Mouse (Mus musculus) hindbrain, postnatal 0 days (tissue): ENCODE results near the gene Zyx. TPM values are rescaled to one million over a fixed set of nuclear protein-coding genes. Genes with fewer than 3 reads are reported as not detected.

Source experiments
- ATAC-seq: fragments of 200-750 bp; cut with Nextera tagmentation; 2 replicates; pipeline ENCODE4 v1.8.0; 2017; ENCODE audit warnings: mild to moderate bottlenecking, moderate TSS enrichment, moderate library complexity
- DNase-seq: peaks from one replicate; pipeline ENCODE4 v3.0.0-alpha.2; 2015; ENCODE audit warnings: low spot score
- H3K27ac ChIP-seq: fragments of 300-500 bp; sonication (generic); 2 replicates; pipeline ENCODE4 v1.5.1; 2014; ENCODE audit warnings: mild to moderate bottlenecking
- H3K27me3 ChIP-seq: fragments of 300-500 bp; sonication (generic); 2 replicates; pipeline ENCODE4 v1.6.1; 2014; ENCODE audit warnings: low read length, mixed read lengths; ENCODE audit not compliant: insufficient read depth
- H3K36me3 ChIP-seq: fragments of 300-500 bp; sonication (generic); 2 replicates; pipeline ENCODE4 v1.6.1; 2014; ENCODE audit warnings: low read length, mixed read lengths; ENCODE audit not compliant: insufficient read depth
- H3K4me1 ChIP-seq: fragments of 300-500 bp; sonication (generic); 2 replicates; pipeline ENCODE4 v1.6.1; 2014; ENCODE audit warnings: antibody characterized with exemption, low read length, mixed read lengths; ENCODE audit not compliant: insufficient read depth
- H3K4me2 ChIP-seq: fragments of 300-500 bp; sonication (generic); 2 replicates; pipeline ENCODE4 v1.6.1; 2014; ENCODE audit warnings: low read depth, mild to moderate bottlenecking, low read length, moderate library complexity, mixed read lengths
- H3K4me3 ChIP-seq: fragments of 300-500 bp; sonication (generic); 2 replicates; pipeline ENCODE4 v1.5.1; 2014; ENCODE audit warnings: low read length
- H3K9ac ChIP-seq: fragments of 300-500 bp; sonication (generic); replicated peaks from 2 replicates; pipeline ENCODE4 v1.6.1; 2014; ENCODE audit warnings: mild to moderate bottlenecking, low read length, moderate library complexity, mixed read lengths
- H3K9me3 ChIP-seq: fragments of 300-500 bp; sonication (generic); 2 replicates; pipeline ENCODE4 v1.6.1; 2016; ENCODE audit warnings: low read length, mixed read lengths
- CTCF ChIP-seq: IDR thresholded peaks from 2 replicates; pipeline ENCODE4 v1.5.1; 2016; ENCODE audit warnings: antibody characterized with exemption, control low read depth, low read depth
- WGBS: fragments of 180-500 bp; shearing (Covaris S2); extraction: QIAGEN DNeasy Blood & Tissue Kit; methylation state at CpG from one replicate; pipeline ENCODE4 v1.1.7; 2014; 5-methylcytosine and 5-hydroxymethylcytosine counted together
- polyA plus RNA-seq: library from polyadenylated mRNA; unstranded; fragments of >200 nt; fragmentation: Nextera tagmentation; extraction: Ambion mirVana; gene quantifications from 2 replicates; pipeline ENCODE4 v1.2.1, GENCODE M21; 2015
- total RNA-seq: library from RNA; depleted of rRNA; stranded (reverse); fragments of >200 nt; gene quantifications from 2 replicates; pipeline ENCODE4 v1.2.3, GENCODE M21; 2014; rRNA removed

Gene Zyx
- total RNA-seq (62.6 and 63.9 TPM in 2 replicates), polyA plus RNA-seq (54.1 and 63.2 TPM in 2 replicates)

DNA sequence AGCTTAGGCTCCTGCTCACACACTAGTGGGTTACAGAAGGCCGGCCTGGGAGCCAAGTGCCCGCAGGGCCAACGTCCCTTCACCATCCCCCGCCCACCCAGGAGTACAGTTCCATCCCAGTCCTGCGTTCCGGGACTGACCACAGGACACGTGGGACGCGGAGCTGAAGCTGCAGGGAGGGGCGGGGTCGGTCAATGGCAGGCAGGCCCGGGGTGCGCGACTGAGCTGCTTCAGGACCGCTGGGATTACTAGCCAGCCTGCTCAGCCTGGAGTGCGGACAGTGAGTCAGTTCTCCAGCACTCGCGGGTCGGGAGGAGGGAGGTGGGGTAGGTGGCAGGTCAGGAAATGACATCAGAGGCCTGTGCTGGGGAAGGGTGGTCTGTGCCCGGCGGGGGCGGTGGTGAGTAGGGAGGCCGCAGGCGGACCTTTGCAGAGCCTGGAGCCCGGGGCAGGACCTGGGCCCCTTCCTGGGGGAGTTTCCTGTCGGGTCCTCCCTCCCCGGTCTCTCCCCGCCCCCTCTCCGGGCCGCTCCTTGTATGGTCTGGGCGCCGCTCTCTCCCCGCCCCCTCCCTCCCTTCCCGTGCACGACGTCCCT, at the start of gene Zyx:
Zyx (plus strand) TSS at position 205 of the 595 bp plus-strand sequence.
- H3K27ac ChIP-seq: peak within 1 kb of the TSS; percentile 89
- peak within 1 kb of the TSS; percentile 69 for H3K9ac ChIP-seq
- under 1% methylated on average over 23 of the region's 36 CpGs for WGBS
- peaks cover 2% of the 10 kb centered on the region; the same call in 1 of the 2 replicates for H3K36me3 ChIP-seq
- peak; percentile 95 for ATAC-seq
- peak within 1 kb of the TSS; percentile 62 for H3K4me3 ChIP-seq
- no peaks in the 10 kb centered on the region for H3K9me3 ChIP-seq
- no peaks in the 10 kb centered on the region for H3K27me3 ChIP-seq
- peak; percentile 89 for DNase-seq
- H3K4me1 ChIP-seq: peaks cover 16% of the 10 kb centered on the region
- peak within 1 kb of the TSS; percentile 84 for H3K4me2 ChIP-seq
- TF ChIP-seq CTCF: peak; percentile 56

DNA sequence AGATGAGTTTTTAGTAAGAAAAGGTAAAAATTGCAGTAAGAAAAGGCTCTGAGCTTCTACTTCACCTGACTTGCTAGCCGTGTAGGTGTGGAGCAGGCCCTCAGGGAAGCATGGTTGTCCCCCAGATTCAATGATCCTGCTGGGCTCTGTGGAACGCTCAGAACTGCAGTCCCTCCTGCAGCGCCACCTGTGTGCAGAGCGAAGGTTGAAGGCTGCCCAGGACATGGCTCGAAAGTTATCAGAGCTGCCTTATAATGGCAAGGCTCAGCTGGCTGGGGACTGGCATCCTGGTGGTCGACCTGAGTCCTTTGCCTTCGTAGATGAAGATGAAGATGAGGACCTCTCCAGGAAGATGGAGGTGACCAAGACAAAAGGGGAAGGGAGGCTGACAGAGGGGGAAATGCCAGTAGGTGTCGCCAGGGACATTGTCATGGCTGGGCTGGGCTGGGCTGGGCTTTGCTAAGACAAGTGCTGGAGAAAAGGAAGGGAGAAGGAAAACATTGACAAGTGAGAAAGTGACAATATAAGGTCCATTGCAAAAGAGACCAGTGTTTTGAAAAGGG, 39.5 kb upstream of the Zyx start:
- H3K36me3 ChIP-seq: peaks cover 8% of the 10 kb centered on the region; the same call in 1 of the 2 replicates
- ATAC-seq (no peak), DNase-seq (no peak)
- H3K27me3 ChIP-seq: no peaks in the 10 kb centered on the region
- H3K4me1 ChIP-seq: no peaks in the 10 kb centered on the region
- no peaks in the 10 kb centered on the region for H3K9me3 ChIP-seq
- no peak overlapping the region for H3K9ac ChIP-seq
- WGBS: 46% methylated on average over 8 of the region's 8 CpGs
- TF ChIP-seq CTCF: peak; percentile 36; the same call in 1 of the 2 replicates
- H3K27ac ChIP-seq: no peak overlapping the region
- H3K4me3 ChIP-seq: no peak overlapping the region
- no peak overlapping the region for H3K4me2 ChIP-seq

DNA sequence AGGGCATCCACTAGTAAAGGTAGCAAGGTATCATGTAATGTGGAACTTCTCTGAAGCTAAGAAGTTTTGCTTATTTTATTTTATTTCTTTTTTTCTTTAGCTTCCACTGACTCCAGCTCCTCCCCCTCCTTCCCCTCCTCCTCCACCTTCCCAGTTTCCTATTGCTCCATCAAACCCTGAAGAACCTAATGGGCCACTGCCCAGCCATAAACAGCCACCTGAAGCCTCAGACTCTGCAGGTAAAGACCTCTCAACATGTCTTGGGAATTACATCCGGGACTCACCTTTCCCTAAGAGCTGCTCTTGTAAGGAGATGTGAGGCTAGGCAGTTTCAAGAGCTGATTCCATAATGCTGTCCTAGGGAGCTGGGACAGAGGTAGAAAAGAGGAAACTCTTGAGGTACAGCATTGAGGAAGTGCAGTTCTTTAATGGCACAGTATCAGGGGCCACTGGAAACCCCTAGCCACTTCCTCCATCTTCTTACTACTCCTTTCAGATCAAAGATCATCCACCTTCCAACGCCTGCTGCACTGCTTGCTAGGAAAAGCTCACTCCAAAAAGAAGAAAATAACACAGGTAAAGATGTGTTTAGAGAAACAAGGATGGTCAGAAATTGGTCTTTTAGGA, 38.9 kb upstream of the Zyx start:
- H3K9me3 ChIP-seq: no peaks in the 10 kb centered on the region
- no peak overlapping the region for H3K4me2 ChIP-seq
- H3K36me3 ChIP-seq: peaks cover 8% of the 10 kb centered on the region; the same call in 1 of the 2 replicates
- 90% methylated on average over 2 of the region's 2 CpGs for WGBS
- H3K4me1 ChIP-seq: no peaks in the 10 kb centered on the region
- ATAC-seq (no peak), DNase-seq (no peak)
- no peaks in the 10 kb centered on the region for H3K27me3 ChIP-seq
- H3K9ac ChIP-seq: no peak overlapping the region
- H3K27ac ChIP-seq: no peak overlapping the region
- TF ChIP-seq CTCF: no peak
- H3K4me3 ChIP-seq: no peak overlapping the region

DNA sequence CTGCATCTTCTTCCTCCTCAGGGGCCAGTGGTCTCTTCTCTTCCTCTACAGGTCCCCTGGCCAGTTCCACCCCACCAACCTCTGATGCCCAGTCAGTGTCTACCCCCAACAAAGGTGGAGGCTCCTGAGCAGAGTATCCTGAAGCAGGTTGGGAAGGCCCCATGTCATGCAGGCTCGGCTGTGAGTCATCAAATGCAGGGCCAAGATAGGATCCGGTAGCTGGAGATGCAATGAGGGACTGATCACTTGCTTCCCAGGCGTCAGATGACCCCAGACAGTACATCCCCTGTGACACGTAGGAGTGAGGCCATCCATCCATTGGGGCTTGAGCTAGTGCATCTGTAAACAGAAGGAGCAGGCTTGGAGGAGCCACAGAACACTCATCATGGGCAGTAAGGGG, 31.1 kb upstream of the Zyx start:
- no peak for TF ChIP-seq CTCF
- Histone ChIP-seq H3K9me3 (no peaks in the 10 kb centered on the region), H3K27ac (no peak overlapping the region), H3K9ac (no peak overlapping the region), H3K36me3 (peaks cover 23% of the 10 kb centered on the region; the same call in 1 of the 2 replicates), H3K27me3 (no peaks in the 10 kb centered on the region), H3K4me2 (no peak overlapping the region), H3K4me3 (no peak overlapping the region), H3K4me1 (no peaks in the 10 kb centered on the region)
- WGBS: 91% methylated on average over 4 of the region's 4 CpGs
- no peak for DNase-seq
- no peak for ATAC-seq

DNA sequence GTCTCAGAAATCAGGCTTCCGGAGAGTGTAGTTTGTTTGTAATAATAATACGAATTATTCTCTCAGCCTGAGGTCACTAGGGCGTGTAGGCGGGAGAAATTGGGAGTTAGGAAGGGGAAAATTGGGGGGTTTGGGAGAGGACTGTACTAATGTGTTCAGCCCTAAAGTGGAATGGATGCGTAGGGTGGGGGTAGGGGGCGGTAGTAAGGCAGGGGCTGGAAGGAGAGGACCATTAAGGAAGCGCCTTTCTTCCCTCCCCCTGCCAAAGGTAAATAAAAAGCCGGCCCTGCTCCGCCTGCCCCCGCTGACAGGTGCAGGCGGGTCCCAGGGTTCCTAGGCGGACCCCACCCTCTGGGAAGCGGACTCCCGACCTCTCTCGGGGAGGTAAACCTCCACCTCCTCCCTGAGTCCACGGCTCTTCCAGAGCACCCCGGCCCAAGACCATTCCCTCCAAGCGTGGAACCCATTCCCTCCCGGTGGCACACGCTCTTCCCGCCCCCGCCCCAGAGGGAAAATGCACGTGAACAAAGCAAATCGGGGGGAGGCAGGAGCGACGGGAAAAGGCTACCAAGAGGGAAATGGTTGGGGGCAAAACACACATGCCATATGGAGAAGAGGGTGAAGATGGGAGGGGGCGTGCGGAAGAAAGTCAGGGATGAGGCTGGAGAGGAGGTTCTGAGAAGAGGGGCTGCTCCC, 25.9 kb upstream of the Zyx start:
- H3K4me1 ChIP-seq: no peaks in the 10 kb centered on the region
- no peaks in the 10 kb centered on the region for H3K27me3 ChIP-seq
- H3K4me3 ChIP-seq: peak overlapping the region; percentile 72
- DNase-seq (peak; percentile 33), ATAC-seq (peak; percentile 55)
- 0% methylated on average over 28 of the region's 28 CpGs for WGBS
- no peak for TF ChIP-seq CTCF
- H3K9ac ChIP-seq: peak overlapping the region; percentile 82
- no peaks in the 10 kb centered on the region for H3K9me3 ChIP-seq
- H3K4me2 ChIP-seq: peak overlapping the region; percentile 85
- H3K27ac ChIP-seq: peak overlapping the region; percentile 78
- peaks cover 9% of the 10 kb centered on the region; the same call in 1 of the 2 replicates for H3K36me3 ChIP-seq

DNA sequence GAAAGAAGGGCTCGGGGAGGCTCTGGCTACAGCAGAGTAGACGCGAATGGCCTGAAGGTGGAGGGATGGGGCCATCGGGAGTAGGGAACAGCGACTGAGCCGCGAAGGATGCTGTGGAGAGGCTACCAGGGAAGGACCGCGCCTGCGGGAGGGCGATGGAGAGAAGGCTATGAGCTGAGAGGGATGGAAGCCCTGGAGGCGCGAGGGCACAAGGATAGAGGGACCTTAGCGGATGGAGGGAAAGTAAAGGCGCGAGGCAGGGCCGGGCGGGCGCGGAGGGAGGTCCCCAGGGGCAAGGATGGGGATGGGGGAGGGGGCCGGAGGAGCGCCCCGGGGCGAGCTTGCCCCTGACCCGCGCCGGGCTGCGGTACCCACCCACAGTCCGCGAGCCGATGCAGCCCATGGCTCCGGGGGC, 25.4 kb upstream of the Zyx start:
- peak overlapping the region; percentile 72 for H3K4me3 ChIP-seq
- no peaks in the 10 kb centered on the region for H3K4me1 ChIP-seq
- H3K27me3 ChIP-seq: no peaks in the 10 kb centered on the region
- peak; percentile 73 for ATAC-seq
- peak overlapping the region; percentile 78 for H3K27ac ChIP-seq
- TF ChIP-seq CTCF: 0 out of 2 replicates have a peak, but pooled peaks have one; percentile 15
- WGBS: 0% methylated on average over 16 of the region's 32 CpGs
- peak overlapping the region; percentile 82 for H3K9ac ChIP-seq
- DNase-seq: peak; percentile 42
- peaks cover 8% of the 10 kb centered on the region; the same call in 1 of the 2 replicates for H3K36me3 ChIP-seq
- peak overlapping the region; percentile 85 for H3K4me2 ChIP-seq
- H3K9me3 ChIP-seq: no peaks in the 10 kb centered on the region
